Mouse (Mus musculus): Measurements from ENCODE around the gene Npepps.
A peak's percentile ranks its signal among the peaks of the same experiment; 100 is the strongest.
"Not testable (repeated sequence)": the region's sequence is repeated elsewhere in the genome, so short reads cannot be mapped to it uniquely, and the experiment has no call there.

Npepps gene

GRCm38 (mm10) chr11:97232436-97232835 is 48.0 kb downstream of the Npepps start:
- DNase-seq (ENCODE audit: low spot score), result no peak

- no peak for DNase-seq (ENCODE audit: low spot score)
Measured at GRCm38 (mm10) chr11:97229396-97229795, 51.0 kb downstream of the Npepps start.

GRCm38 (mm10) chr11:97228985-97229384 is 51.5 kb downstream of the Npepps start:
- DNase-seq (ENCODE audit: low spot score), result no peak

GRCm38 (mm10) chr11:97226131-97226530 is 54.3 kb downstream of the Npepps start:
- DNase-seq (ENCODE audit: low spot score), result no peak

GRCm38 (mm10) chr11:97223485-97223884 is 57.0 kb downstream of the Npepps start:
- DNase-seq (ENCODE audit: low spot score), result no peak

GRCm38 (mm10) chr11:97221611-97222010 is 58.8 kb downstream of the Npepps start:
- DNase-seq (ENCODE audit: low spot score), result no peak

GRCm38 (mm10) chr11:97220211-97220610 is 60.2 kb downstream of the Npepps start:
- no peak for DNase-seq (ENCODE audit: low spot score)

- no peak for DNase-seq (ENCODE audit: low spot score)
Measured at GRCm38 (mm10) chr11:97214411-97214810, 66.0 kb downstream of the Npepps start.

GRCm38 (mm10) chr11:97210728-97211400 is 69.6 kb downstream of the Npepps start:
- DNase-seq (ENCODE audit: low spot score), result no peak

GRCm38 (mm10) chr11:97207011-97207422 is 73.4 kb downstream of the Npepps start:
- no peak for DNase-seq (ENCODE audit: low spot score)

GRCm38 (mm10) chr11:97199519-97199918 is 80.9 kb downstream of the Npepps start:
- no peak for DNase-seq (ENCODE audit: low spot score)

GRCm38 (mm10) chr11:97198601-97199000 is 81.8 kb downstream of the Npepps start:
- no peak for DNase-seq (ENCODE audit: low spot score)

- no peak for DNase-seq (ENCODE audit: low spot score)
Measured at GRCm38 (mm10) chr11:97197021-97197420, 83.4 kb downstream of the Npepps start.

- no peak for DNase-seq (ENCODE audit: low spot score)
Measured at GRCm38 (mm10) chr11:97196541-97196940, 83.9 kb downstream of the Npepps start.

GRCm38 (mm10) chr11:97192621-97192951 is 87.9 kb downstream of the Npepps start:
- DNase-seq (ENCODE audit: low spot score), result no peak

- no peak for DNase-seq (ENCODE audit: low spot score)
Measured at GRCm38 (mm10) chr11:97191915-97192620, 88.4 kb downstream of the Npepps start.

- no peak for DNase-seq (ENCODE audit: low spot score)
Measured at GRCm38 (mm10) chr11:97190992-97191391, 89.4 kb downstream of the Npepps start.

- not testable (repeated sequence) for DNase-seq (ENCODE audit: low spot score)
Measured at GRCm38 (mm10) chr11:97189645-97190044, 90.8 kb downstream of the Npepps start.

GRCm38 (mm10) chr11:97189231-97189630 is 91.2 kb downstream of the Npepps start:
- no peak for DNase-seq (ENCODE audit: low spot score)

- DNase-seq (ENCODE audit: low spot score), result no peak
Measured at GRCm38 (mm10) chr11:97188643-97188955, 91.8 kb downstream of the Npepps start.

GRCm38 (mm10) chr11:97187764-97188642 is 92.4 kb downstream of the Npepps start, which contains the start of gene Kpnb1:
Kpnb1 (minus strand) TSS chr11:97187881.
- peak; percentile 92 for DNase-seq (ENCODE audit: low spot score)

GRCm38 (mm10) chr11:97186947-97187763 is 93.3 kb downstream of the Npepps start:
- DNase-seq (ENCODE audit: low spot score), result peak; percentile 87

Measured in layer of hippocampus, adult 9-10 months (tissue).